Comparison of ENCODE assay signal across 16 mouse cellular contexts in genomic region chr7:97184005-97184404, GRCm38 (mm10).
DNase-seq lines count a peak whose midpoint lies in the region; ATAC-seq lines count a peak whose summit lies in the region.
"Had no signal": no experiment of that assay in that cellular context is flagged by ENCODE, and none has a peak within 500 bp of the region (broad histone marks: within the 10 kb centered on the region; RNA-seq: fewer than 3 reads in every experiment).

No protein-coding gene starts in this region.

- H3K27me3 ChIP-seq in intestine, embryonic 14.5 days (replicated peaks; ENCODE audit: control insufficient read depth, insufficient read depth, low read length), result no peaks in the 10 kb centered on the region
- H3K27me3 ChIP-seq in intestine, embryonic 15.5 days (replicated peaks), result no peaks in the 10 kb centered on the region
- no peaks in the 10 kb centered on the region for H3K27me3 ChIP-seq in liver, embryonic 12.5 days (replicated peaks)
- H3K27me3 ChIP-seq: embryonic facial prominence, embryonic 12.5 days; limb, embryonic 13.5 days; neural tube, embryonic 12.5 days had no signal

- H3K4me1 ChIP-seq in intestine, embryonic 14.5 days (replicated peaks; ENCODE audit: control insufficient read depth, insufficient read depth, low read length), result no peaks in the 10 kb centered on the region
- H3K4me1 ChIP-seq in intestine, embryonic 15.5 days (replicated peaks), result 0 out of 2 replicates have a peak, but pooled peaks cover 6% of the 10 kb centered on the region
- peaks cover 60% of the 10 kb centered on the region for H3K4me1 ChIP-seq in liver, embryonic 12.5 days
- H3K4me1 ChIP-seq: limb, embryonic 13.5 days had no signal

- no peaks in the 10 kb centered on the region for H3K36me3 ChIP-seq in intestine, embryonic 14.5 days (ENCODE audit: control insufficient read depth, insufficient read depth, low read length)
- H3K36me3 ChIP-seq in intestine, embryonic 15.5 days, result no peaks in the 10 kb centered on the region
- H3K36me3 ChIP-seq in liver, embryonic 12.5 days, result no peaks in the 10 kb centered on the region
- H3K36me3 ChIP-seq: embryonic facial prominence, embryonic 12.5 days; limb, embryonic 13.5 days; neural tube, embryonic 12.5 days had no signal

- H3K4me3 ChIP-seq in intestine, embryonic 14.5 days (ENCODE audit: low read depth, low read length), result no peak overlapping the region
- H3K4me3 ChIP-seq in intestine, embryonic 15.5 days (replicated peaks), result no peak overlapping the region
- H3K4me3 ChIP-seq in liver, embryonic 12.5 days, result 0 out of 2 replicates have a peak overlapping the region, but pooled peaks have one; percentile 1
- H3K4me3 ChIP-seq: embryonic facial prominence, embryonic 12.5 days; gastrocnemius, adult 2 months; layer of hippocampus, adult 2 months; limb, embryonic 13.5 days; neural tube, embryonic 12.5 days had no signal

- 0 out of 2 replicates have a peak overlapping the region, but pooled peaks have one; percentile 5 for H3K27ac ChIP-seq in intestine, embryonic 14.5 days (ENCODE audit: low read depth)
- no peak overlapping the region for H3K27ac ChIP-seq in intestine, embryonic 15.5 days
- peak overlapping the region; percentile 66 for H3K27ac ChIP-seq in liver, embryonic 12.5 days
- H3K27ac ChIP-seq: embryonic facial prominence, embryonic 12.5 days; kidney, postnatal 0 days; layer of hippocampus, adult 2 months; limb, embryonic 13.5 days; neural tube, embryonic 12.5 days had no signal

- no peak overlapping the region for H3K9ac ChIP-seq in intestine, embryonic 14.5 days (ENCODE audit: low read length)
- no peak overlapping the region for H3K9ac ChIP-seq in intestine, embryonic 15.5 days
- H3K9ac ChIP-seq in liver, embryonic 12.5 days, result no peak overlapping the region
- H3K9ac ChIP-seq: embryonic facial prominence, embryonic 12.5 days; limb, embryonic 13.5 days; neural tube, embryonic 12.5 days had no signal

- H3K9me3 ChIP-seq in intestine, embryonic 14.5 days (ENCODE audit: control insufficient read depth, low read length), result no peaks in the 10 kb centered on the region
- no peaks in the 10 kb centered on the region for H3K9me3 ChIP-seq in intestine, embryonic 15.5 days
- H3K9me3 ChIP-seq in liver, embryonic 12.5 days (replicated peaks), result no peaks in the 10 kb centered on the region
- H3K9me3 ChIP-seq: embryonic facial prominence, embryonic 12.5 days; limb, embryonic 13.5 days; neural tube, embryonic 12.5 days had no signal

- no peak for ATAC-seq in intestine, embryonic 14.5 days (replicated peaks; ENCODE audit: low FRiP score, low TSS enrichment, low read depth)
- no peak for ATAC-seq in intestine, embryonic 15.5 days
- peak; percentile 88 for ATAC-seq in liver, embryonic 12.5 days
- ATAC-seq in megakaryocyte progenitor cell, adult 5-6 weeks (replicated peaks; ENCODE audit: poor library complexity), result peak; percentile 88
- ATAC-seq in erythroid progenitor cell, adult 5-6 weeks (replicated peaks; ENCODE audit: low FRiP score, poor library complexity, severe bottlenecking), result no peak

- no peak for DNase-seq in intestine, embryonic 14.5 days (ENCODE audit: low spot score)
- DNase-seq in c-Kit-positive CD71-positive TER-119-negative erythroid progenitor cells, embryonic 14.5 days (ENCODE audit: low read depth), result peak; percentile 71
- no peak for DNase-seq in embryo, embryonic 10.5 days (ENCODE audit: low spot score)
- DNase-seq: cerebellum, adult 11 months; gastrocnemius, adult 2 months; heart, adult 18-20 months; heart, postnatal 10 days had no signal

- H3K4me2 ChIP-seq in intestine, embryonic 14.5 days (ENCODE audit: low read length), result no peak overlapping the region
- no peak overlapping the region for H3K4me2 ChIP-seq in intestine, embryonic 15.5 days (replicated peaks)
- H3K4me2 ChIP-seq in liver, embryonic 12.5 days, result peak overlapping the region; percentile 44
- H3K4me2 ChIP-seq: embryonic facial prominence, embryonic 12.5 days; limb, embryonic 13.5 days; neural tube, embryonic 12.5 days had no signal

- WGBS in intestine, embryonic 14.5 days, result 81% methylated on average over 1 of the region's 1 CpGs
- 76% methylated on average over 1 of the region's 1 CpGs for WGBS in intestine, embryonic 15.5 days
- WGBS in liver, embryonic 12.5 days (ENCODE audit: insufficient replicate concordance), result 20% methylated on average over 1 of the region's 1 CpGs

Comparison
In these comparisons a context has a peak if more than half of its experiments do, and no peak if none do; other contexts are left out.
1. ATAC-seq: peak in liver, embryonic 12.5 days (single experiment) and megakaryocyte progenitor cell, adult 5-6 weeks (single experiment); none in intestine, embryonic 14.5 days (single experiment), intestine, embryonic 15.5 days (single experiment) and erythroid progenitor cell, adult 5-6 weeks (single experiment).